Mouse (Mus musculus) testis, postnatal 10 days (tissue): Measurements from ENCODE around the gene Asic2.

Experiments
- DNase-seq: peaks from one replicate; pipeline ENCODE4 v3.0.0; 2021; ENCODE audit warnings: low spot score

Asic2 gene

DNA sequence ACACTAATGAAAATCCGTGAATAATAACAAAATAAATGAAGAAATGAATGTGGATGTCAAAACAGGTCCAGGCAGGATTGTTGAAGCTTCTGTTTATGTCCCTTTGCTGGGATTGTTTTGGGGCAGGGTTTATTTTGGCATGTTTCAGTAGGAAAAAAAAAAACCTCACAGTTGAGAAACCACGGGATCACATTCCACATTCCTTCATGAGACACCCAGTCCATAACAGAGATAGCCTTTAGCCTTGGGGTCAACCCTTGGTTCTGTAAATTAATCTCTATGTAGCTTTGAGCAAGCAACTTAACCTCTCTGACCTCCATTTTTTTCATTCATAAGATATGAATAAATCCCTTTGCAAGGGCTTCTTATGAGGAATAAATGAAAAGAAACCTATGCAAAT lies 127.3 kb downstream of the Asic2 start:
- DNase-seq, result no peak

DNA sequence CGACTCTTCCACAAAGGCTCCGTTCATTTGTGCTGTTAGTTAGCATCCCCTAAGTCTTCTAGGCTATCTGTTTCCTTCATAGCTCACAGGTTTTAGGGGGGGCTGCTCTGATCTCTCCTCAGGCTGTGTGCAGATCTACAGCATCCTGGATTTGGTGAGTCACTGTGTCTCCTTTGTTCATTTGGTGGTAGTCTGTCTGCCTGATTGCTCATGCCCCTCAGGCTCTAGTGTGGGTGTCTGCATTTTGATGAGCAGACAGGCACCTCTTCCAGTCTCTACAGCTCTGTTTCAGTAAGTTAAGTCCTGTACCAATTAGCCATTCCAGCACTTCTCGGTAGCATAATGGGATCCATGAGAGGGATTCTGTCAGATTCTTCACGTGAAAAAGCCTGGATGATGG lies 129.8 kb downstream of the Asic2 start:
- DNase-seq, result no peak

DNA sequence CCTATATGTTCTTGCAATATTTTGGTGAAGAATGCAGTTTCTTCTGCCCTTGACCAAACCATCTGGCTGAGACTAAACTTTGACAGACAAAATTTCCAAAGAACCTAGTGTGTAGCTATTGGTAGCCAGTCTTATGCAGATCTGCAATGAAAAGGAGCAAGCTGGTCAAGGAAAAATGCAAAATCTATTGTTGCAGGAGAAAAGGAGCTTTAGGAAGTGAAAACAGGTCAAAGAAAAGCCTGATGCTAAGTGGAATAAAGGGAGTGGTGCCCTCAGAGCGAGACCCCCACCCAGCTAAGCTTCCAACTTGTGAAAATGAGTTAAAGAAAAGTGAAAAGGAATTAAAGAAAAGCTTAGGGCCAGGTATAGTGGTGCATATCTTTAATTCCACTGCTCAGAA lies 135.9 kb downstream of the Asic2 start:
- DNase-seq, result no peak

DNA sequence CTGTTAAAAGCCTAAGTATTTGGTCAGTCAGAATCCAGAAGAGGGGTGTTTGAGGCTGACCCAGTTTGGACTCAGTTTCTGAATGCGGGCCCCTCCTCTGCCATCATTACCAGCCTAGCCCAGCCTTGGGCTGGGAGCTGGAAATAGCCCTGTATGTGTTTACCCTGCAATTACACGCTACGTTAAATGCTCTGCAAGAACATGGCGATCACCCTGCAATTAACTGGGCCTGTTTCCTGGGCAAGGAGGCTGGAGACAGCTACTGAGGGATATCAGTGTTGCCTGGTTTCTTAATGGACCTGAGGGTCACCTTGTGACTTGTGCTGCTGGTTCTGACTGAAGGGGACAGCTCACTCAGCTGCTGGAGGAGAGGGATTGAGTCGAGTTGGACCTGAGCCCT lies 151.7 kb downstream of the Asic2 start:
- no peak for DNase-seq

DNA sequence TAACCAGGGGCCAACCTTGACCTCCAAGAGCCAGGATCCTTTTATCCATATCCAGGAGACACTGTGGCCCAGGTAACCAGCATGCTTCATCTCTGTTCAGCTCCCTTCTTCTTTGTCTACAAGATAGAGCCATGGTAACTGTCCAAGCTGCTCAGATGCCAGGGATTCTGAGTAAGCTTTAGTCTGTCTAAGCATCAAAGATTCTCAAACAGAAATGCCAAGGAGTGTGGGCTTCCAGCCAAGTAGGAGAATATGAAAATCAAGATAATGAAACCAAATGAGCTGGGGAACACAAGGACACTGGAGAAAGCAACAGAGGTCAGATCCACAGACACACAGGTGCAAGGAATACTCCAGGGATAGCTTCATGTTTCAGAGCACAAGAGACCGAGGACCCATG lies 153.4 kb downstream of the Asic2 start:
- no peak for DNase-seq

DNA sequence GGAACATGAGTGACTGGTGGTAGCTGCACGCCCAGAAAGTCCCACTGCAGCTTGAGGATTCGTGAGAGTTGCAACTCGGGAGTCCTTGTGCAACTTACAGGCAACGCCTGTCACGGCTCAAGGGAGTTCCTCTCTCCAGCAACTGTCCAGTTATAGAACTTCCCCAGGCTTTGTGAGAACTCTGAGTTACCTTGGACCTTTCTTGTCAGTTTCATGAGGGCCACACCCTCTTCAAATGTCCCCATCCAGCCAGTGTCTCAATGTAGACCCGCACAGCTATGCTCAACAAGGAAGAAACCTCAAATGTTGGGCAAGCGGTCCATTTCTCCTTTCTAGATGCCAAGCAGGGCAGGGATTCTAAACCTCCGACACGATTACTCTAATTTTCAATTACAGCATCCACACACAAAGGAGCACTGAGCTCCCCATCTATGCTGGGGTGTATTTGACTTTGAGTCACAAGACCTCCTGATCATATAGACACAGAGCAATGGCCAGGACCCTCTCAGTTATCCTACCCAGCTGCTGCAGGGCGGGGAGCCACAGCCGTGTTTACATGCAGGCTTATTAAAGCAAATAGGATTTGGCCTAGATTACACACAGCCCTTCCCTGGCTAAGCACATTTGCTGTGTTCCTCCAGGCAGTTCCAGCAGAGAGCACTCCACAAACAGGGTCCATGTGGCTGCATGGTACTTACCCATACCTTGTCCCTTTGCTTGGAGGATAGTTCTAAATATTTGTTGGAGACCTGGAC lies 161.2 kb downstream of the Asic2 start:
- DNase-seq, result no peak

DNA sequence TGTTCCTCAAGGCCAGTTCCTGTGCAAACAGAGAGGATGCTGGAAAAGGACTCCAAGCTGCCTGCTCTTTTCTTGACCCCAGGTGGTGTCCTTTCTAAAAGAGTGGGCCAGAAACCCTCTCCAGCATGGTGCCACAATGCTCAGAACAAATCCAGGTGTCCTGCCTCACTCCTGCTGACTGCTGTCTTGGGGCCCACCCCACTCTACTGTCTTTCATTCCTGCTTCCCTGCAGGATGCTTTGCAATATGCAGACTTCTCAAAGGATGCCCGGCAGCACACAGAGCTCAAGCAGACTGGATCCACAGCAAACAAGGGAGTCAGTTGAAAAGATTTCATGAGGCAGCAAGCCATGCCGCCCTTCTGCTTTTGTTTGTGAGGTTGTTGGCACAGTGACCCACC lies 164.7 kb downstream of the Asic2 start:
- DNase-seq, result no peak

DNA sequence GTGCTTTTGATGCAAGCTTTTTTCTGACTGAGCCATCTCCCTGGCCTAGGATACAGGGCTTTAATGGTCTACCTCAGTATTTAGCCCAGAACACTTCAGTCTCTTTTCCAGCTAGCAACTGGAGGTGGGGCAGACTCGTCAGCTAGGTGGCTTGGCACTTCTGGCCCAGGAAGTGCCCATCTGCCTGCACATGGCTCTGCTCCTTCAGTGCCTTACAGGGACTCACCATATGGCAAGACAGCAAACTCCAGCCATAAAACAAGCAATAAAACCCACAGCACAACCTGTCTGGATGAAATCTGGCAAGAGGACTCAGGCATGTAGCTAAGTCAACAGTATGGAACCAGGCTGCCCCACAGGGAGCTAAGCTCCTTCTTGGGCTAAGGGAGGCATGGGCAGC lies 165.6 kb downstream of the Asic2 start:
- DNase-seq, result no peak

DNA sequence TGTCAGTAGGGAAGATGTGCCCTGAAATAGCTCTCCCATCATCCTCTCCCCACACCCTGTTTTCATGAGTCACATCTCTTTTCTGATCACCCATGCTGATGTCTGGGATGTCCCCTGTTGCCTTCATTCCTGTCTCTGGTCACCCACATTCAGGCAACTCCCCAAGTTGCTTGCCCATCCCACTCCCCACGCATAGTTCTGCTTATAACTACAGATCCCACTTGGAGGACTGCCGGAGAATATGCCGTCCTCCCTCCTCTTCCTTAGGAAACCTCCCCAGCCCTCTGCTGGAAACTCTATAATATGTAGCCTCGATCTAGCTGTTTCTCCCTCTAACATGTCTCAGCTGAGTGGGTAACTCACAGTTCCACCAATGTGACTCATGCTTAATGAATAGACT lies 167.4 kb downstream of the Asic2 start:
- no peak for DNase-seq

DNA sequence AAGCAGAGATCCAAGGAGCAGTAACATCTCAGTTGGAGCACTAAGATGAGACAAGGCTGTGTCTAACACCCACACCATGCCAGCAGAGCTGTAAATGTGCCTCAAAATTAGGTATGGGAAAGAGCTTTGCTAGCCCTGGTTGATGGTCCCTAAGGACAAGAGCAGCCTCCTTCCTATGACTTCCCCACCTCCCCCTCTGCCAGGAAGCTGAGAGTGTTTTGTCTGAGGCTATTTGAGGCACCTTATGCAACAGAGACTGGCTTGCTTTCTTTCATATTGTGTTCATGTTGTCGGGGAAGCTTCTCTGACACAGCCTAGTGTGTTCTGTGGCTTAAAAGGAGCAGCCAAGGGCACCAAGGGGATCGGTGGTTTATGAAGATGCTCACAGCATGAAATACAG lies 174.7 kb downstream of the Asic2 start:
- DNase-seq, result no peak

DNA sequence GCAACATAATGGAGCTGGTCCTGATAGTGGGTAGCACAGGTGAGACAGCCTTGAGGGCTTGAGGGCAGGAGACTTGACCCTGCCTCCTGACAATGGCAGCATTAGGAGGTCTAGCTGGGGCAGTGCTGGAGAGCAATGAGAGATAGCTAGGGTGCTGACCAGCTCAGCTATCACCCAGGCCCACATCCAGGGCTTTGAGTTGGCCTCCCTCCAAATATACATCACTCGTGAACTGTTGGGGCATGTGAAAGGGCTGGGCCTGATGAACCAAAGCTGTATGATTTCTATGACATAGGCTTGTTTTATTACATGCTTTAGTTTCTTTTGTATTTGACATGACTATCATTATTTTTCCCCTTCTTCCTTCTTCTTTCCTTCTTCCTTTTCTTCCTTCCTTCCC lies 176.7 kb downstream of the Asic2 start:
- DNase-seq, result no peak

DNA sequence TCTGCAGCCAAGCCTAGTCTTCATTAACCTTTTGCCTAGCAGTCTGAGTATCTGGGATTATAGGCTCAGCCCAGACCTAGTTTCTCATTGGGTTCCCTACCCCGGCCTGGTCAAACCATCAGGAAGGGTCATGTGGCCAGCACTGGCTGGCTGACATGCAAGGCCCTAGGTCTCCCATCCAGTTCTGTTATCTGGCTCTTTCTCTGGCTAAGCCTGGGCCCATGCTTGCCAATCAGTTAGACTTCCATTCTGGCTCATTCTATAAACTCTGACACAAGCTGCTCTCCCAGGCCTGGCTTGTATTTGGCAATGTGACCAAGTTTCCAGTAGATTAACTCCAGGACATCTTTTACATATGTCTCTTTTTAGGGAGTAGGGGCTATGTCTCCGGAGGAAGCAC lies 187.7 kb downstream of the Asic2 start:
- DNase-seq, result no peak

DNA sequence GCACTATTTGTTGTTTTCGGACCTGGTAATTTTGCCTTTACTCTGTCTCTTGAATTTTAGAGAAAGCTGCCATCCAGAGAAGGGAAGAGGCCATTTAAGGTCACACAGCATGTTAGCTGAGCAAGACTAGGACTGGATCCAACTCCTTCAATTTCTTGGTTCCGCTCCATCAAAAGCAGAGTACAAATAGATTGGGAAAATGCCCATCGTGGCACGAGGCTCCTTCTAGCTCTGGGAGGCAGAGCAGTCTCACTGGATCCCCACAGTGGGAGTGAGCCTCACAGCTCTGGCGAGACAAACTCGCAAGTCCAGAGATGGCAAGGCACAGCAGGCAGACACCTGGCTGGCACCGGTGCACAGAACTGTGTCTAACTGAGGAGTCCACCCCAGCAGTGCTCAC lies 188.4 kb downstream of the Asic2 start:
- DNase-seq, result no peak

DNA sequence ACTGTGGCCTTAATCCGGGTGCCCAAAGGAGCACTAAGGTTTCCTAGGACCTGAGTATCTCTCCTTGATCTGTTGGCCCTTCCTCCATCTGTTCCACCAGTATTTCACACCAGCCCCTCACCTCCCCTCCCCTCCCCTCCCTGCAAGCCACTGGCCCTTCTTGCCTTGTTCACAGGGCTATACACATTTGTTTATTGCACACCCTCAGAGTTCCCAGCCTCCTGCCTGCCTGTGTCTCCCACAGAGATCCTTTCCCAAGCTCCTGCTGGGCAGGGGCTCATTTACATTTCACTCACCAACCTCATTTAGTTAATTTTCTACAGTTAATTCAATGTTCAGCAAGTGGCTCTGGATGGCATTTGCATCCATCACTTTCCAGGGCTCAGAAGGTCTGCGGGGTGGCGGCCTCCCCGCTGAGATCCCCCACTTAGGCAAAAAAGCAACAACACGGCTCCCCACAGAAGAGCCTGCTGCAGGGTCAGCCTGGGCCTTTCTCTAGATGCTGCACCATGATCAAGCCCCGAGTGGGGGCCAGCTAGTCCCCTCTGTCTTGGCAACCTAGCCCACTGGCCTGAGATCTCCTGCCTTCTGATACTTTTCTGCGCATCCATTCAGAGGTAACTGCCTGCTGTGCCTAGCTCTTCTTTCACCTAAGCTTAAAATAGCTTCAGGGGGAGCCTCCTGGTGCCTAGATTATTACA lies 196.9 kb downstream of the Asic2 start:
- DNase-seq, result no peak

DNA sequence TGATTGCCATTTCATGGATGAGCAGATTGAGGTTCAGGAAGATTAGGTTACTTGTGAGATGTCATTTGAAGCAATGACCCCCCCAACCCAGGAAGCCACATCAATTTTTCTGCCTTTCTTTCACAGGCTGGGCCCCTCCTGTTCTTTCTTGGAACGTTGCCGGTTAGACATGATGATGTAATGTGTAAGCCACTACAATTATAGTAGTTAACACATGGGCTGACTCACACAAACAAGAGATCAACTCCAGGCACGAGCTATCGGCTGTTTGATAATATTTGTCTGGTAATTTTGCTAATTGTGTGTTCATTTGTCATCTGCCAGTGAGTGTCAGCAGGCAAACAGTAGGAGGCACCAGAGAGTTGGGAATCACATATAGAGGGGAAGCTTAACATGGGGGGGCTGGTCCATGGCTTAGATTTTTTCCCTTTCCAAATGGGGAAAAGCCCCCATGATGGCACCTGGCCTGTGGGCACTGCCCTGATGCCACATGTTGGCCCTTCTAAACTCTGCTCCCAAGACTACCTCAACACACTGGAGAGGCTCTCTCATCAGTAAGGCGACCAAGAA lies 198.5 kb downstream of the Asic2 start:
- no peak for DNase-seq

DNA sequence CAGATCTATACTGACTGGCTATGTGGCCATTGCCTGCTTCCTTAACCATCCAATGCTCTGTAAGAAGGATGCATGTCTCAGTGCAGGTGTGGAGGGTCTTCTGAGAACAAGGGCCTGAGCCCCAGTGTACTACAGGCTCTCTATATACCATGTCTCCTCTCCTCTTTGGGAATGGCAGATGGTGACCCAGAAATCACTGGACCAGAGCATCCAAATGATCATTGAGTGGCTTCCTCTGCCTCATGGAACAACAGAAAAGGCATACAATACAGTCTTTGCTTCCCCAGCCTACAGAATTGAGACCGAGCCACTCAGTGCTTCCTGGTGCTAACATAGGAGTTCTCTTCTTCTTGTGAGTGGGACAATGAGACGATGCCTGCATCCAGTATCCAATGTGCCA lies 200.0 kb downstream of the Asic2 start:
- no peak for DNase-seq

DNA sequence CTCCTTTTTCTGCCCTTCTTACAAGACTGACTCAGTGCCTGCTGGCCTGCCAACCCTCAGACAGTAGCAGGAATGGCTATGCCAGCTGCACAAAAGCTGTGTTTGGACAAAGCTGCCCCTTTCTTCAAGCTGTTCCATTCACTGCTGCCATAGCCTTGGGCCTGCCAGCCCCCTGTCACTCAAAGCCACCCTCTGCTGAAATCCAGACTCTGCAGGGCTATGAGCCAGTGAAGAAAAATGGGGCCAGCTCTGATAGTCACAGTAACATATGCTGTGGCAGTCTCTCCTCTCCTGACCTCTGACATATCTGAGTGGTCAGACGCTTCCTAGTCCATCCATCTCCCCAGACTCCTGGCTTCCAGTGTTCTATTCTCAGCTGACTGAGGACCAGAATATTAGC lies 200.5 kb downstream of the Asic2 start:
- DNase-seq, result no peak

DNA sequence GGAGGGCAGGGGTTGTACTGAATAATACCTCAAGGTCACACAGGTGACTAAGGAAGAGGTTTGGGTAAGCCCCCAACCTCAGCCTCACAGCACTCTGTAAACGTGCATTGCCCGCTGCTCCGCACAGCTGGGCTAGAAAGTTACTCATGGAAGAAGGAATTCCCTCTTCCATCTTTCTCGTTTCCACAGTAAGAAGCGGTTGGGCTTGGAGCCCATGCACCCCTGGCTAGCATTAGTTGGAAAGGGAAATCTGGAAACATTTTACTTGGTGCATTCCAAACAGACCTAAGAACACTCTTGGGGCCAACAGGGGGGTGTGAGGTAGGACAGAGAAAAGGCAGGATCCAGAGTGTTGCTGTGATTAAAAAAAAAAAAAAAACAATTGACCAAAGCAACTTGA lies 203.0 kb downstream of the Asic2 start:
- no peak for DNase-seq

DNA sequence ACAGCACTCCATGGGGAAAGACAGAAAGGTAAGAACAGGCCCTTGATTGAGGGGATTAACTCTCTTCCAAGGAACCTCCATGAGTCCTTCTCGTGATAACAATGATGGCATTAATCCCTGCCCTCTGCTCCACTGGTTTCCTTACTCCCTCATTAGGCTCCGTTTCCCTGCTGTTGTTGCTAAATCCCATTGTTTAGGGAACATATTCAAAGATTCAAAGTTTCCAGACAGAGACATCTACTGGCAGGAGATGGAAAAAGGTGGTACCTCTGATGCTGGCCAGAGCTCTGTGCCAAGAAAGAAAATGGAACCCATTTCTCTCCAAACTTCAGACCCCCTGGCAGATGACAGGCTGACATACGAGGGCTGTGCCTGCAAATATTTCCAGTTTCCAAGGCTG lies 203.5 kb downstream of the Asic2 start:
- DNase-seq, result no peak

DNA sequence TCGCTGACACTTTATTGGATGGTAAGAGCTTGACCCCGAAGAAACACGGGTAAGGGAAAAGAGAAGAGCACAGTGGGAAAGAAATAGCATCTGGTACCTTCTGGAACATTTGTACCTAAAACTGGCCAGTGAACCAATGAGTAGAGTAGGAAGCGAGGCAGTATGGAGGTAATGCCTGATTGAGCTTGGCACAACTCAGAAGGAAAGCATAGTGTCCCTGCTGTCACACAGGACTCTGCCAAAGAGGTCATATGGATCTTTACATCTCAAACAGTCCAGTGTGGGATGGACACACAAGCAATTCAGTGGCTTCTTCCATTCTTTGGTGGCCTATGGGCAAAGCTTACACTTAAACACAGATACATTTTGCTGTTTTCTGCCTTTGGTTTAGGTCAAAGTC lies 211.0 kb downstream of the Asic2 start:
- no peak for DNase-seq

DNA sequence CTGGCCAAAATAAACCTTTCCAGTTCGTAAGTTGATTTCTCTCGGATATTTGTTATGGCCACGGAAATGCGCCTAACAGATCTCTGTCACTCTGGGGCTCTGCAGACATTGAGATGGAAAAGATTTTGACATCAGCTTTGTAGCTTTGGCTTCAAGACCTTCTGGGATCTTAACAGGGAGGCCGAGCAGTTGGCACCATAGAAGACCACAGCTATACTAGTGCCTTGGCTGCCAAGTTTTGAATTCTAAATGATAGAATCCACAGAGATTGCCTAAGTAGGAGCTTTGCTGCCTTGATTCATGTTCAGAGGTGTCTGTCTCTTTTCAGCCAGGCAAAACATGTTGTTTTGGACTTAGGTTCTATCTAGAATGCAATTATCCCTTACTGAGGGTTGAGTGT lies 217.4 kb downstream of the Asic2 start:
- DNase-seq, result no peak

DNA sequence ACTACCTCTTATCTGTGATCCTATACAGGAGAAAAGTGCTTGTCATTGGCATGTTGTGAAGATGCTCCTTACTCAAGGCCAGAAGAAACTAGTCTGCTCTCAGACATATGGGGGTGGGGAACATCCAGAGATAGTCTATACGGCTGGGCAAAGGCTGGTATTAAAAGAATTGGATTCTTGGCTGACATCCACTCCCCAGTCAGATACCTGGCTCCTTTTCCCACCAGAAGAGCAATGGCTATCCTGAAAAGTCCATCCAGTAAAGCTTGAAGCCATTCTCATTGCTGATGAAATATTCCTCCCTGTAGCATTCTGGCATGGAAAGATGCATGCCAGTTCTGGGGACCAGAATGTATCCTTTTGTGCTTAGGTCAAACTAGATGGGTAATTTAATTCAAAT lies 218.2 kb downstream of the Asic2 start:
- DNase-seq, result no peak

DNA sequence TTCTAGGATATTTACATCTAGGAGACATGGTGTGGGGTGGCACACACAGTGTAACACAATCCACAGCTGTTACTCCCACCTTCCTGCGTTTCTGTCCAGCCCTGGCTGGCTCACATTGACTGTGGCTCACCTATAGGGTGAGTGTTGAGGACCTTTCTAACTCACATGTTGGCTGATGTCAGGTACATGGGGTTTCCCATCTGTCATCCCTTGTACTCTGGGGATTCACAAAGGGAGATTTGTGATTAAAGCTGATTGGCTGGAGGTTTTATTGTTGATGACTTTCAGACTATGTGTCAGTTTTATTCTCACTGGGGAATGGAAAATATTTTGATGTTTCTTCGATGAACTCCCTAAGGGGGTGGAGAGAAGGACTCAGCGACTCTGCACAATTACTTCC lies 229.3 kb downstream of the Asic2 start:
- DNase-seq, result no peak

DNA sequence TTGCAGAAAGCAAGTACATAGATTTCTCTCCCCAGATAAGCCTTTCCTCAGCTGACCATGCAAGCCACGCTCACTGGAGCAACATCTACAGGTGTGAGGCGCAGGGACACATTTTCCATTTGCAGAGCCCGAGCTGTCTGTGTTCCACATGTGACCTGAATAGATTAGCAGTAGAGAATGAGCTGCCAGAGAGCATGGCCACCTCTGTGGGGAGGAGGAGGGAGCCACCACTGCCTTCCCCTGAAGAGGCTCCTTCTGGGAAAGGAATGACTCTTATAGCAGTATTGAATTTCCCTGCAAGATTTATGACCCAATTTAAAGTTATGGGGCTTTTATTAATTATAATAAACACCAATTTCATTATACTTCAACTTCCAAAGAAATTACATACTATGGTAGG lies 230.5 kb downstream of the Asic2 start:
- DNase-seq, result no peak
